Mouse (Mus musculus) c-Kit-positive CD71-positive TER-119-positive erythroid progenitor cells, embryonic 14.5 days (primary cell): ENCODE data around the gene Rab7b.

Experiments
- DNase-seq: peaks from one replicate; pipeline ENCODE4 v3.0.0-alpha.2; 2013; ENCODE audit warnings: low spot score

Gene Rab7b

GRCm38 (mm10) chr1:131739481-131740160, 51.1 kb downstream of the Rab7b start:
- no peak for DNase-seq

GRCm38 (mm10) chr1:131743868-131744464, 55.5 kb downstream of the Rab7b start, which contains the start of gene Slc26a9:
TSS of gene Slc26a9 (plus strand) at chr1:131744022.
- no peak for DNase-seq

- no peak for DNase-seq
These were observed 56.9 kb downstream of the Rab7b start for GRCm38 (mm10) chr1:131745391-131745790.

- DNase-seq = no peak
These were observed 59.3 kb downstream of the Rab7b start for GRCm38 (mm10) chr1:131747761-131748160.

GRCm38 (mm10) chr1:131748636-131749035, 60.1 kb downstream of the Rab7b start:
- no peak for DNase-seq

- DNase-seq = no peak
These were observed 61.4 kb downstream of the Rab7b start for GRCm38 (mm10) chr1:131749706-131750545.

GRCm38 (mm10) chr1:131751181-131751890, 62.8 kb downstream of the Rab7b start:
- no peak for DNase-seq

- DNase-seq = no peak
These were observed 63.4 kb downstream of the Rab7b start for GRCm38 (mm10) chr1:131751891-131752311.

- no peak for DNase-seq
These were observed 65.8 kb downstream of the Rab7b start for GRCm38 (mm10) chr1:131754212-131754829.

GRCm38 (mm10) chr1:131754916-131755315, 66.4 kb downstream of the Rab7b start:
- DNase-seq = no peak

GRCm38 (mm10) chr1:131757211-131757610, 68.7 kb downstream of the Rab7b start:
- no peak for DNase-seq

GRCm38 (mm10) chr1:131758796-131759195, 70.3 kb downstream of the Rab7b start:
- DNase-seq = no peak

GRCm38 (mm10) chr1:131759667-131760427, 71.4 kb downstream of the Rab7b start:
- DNase-seq = no peak

- DNase-seq = no peak
These were observed 71.9 kb downstream of the Rab7b start for GRCm38 (mm10) chr1:131760428-131760820.

- DNase-seq = no peak
These were observed 72.8 kb downstream of the Rab7b start for GRCm38 (mm10) chr1:131761079-131761831.

- DNase-seq = no peak
These were observed 75.2 kb downstream of the Rab7b start for GRCm38 (mm10) chr1:131763683-131764082.

- DNase-seq = no peak
These were observed 76.3 kb downstream of the Rab7b start for GRCm38 (mm10) chr1:131764581-131765338.
